ENCODE assay signal across 8 mouse cellular contexts in genomic region chr6:91410961-91411368, GRCm38 (mm10). TPM values are rescaled to one million over a fixed set of nuclear protein-coding genes. Genes with fewer than 3 reads are reported as not detected.
DNase-seq lines count a peak whose midpoint lies in the region; ATAC-seq and TF ChIP-seq lines count a peak whose summit lies in the region.

Wnt7a (minus strand) TSS chr6:91411363.

- peaks cover 20% of the 10 kb centered on the region for H3K4me1 ChIP-seq in megakaryocyte, embryonic 14.5 days
- H3K4me1 ChIP-seq in forebrain, postnatal 0 days (ENCODE audit: insufficient read depth), result no peaks in the 10 kb centered on the region

- peak within 1 kb of the TSS; percentile 77 for H3K9ac ChIP-seq in forebrain, postnatal 0 days

- peak; percentile 24 for DNase-seq in adrenal gland, adult 2 months
- no peak for DNase-seq in adrenal gland, postnatal 14 days
- DNase-seq in forebrain, postnatal 0 days, result no peak
- peak in 1 of 2 experiments; percentile 31 for DNase-seq in left cerebral cortex, adult 8-10 months (ENCODE audit: low spot score in 2 of 2)
- DNase-seq in naive thymus-derived CD4-positive, alpha-beta T cell, adult 2 months (ENCODE audit: low read depth), result peak; percentile 3
- DNase-seq in gastrocnemius, adult 8-10 months (ENCODE audit: low spot score in 2 of 2), result no peak

- no peaks in the 10 kb centered on the region for H3K9me3 ChIP-seq in megakaryocyte, embryonic 14.5 days
- H3K9me3 ChIP-seq in forebrain, postnatal 0 days (ENCODE audit: low read length), result no peaks in the 10 kb centered on the region

- H3K36me3 ChIP-seq in megakaryocyte, embryonic 14.5 days (replicated peaks; ENCODE audit: low read length), result no peaks in the 10 kb centered on the region
- peaks cover 6% of the 10 kb centered on the region; the same call in 1 of the 2 replicates for H3K36me3 ChIP-seq in forebrain, postnatal 0 days (ENCODE audit: insufficient read depth)

- ATAC-seq in megakaryocyte, adult 5-6 weeks (ENCODE audit: poor library complexity, severe bottlenecking), result no peak
- peak; percentile 47 for ATAC-seq in forebrain, postnatal 0 days

- peaks cover 93% of the 10 kb centered on the region for H3K27me3 ChIP-seq in megakaryocyte, embryonic 14.5 days (replicated peaks)
- H3K27me3 ChIP-seq in forebrain, postnatal 0 days (ENCODE audit: insufficient read depth, low read length), result no peaks in the 10 kb centered on the region

- peak within 1 kb of the TSS; percentile 81 for H3K27ac ChIP-seq in forebrain, postnatal 0 days (ENCODE audit: low read depth, low read length)

- peak within 1 kb of the TSS; percentile 93 for H3K4me2 ChIP-seq in forebrain, postnatal 0 days (ENCODE audit: low read depth)

- WGBS in forebrain, postnatal 0 days, result 2% methylated on average over 49 of the region's 51 CpGs

- TF ChIP-seq CTCF in forebrain, postnatal 0 days (IDR thresholded peaks at IDR 0.05; ENCODE audit: low read depth), result no peak

- H3K4me3 ChIP-seq in megakaryocyte, embryonic 14.5 days (replicated peaks), result peak within 1 kb of the TSS; percentile 81
- peak within 1 kb of the TSS; percentile 80 for H3K4me3 ChIP-seq in forebrain, postnatal 0 days (ENCODE audit: low read depth, low read length)

RNA-seq across cellular contexts. Expression of gene Wnt7a, which starts in this region (rescaled TPM):
- not detected for total RNA-seq in adrenal gland, adult 2 months (2021)
- polyA plus RNA-seq in adrenal gland, adult 2 months (2012; rRNA removed), result not detected in 2 replicates
- not detected in 2 replicates for total RNA-seq in adrenal gland, postnatal 14 days (2021)
- polyA plus RNA-seq in megakaryocyte, embryonic 14.5 days (2012; ENCODE audit: insufficient read depth, low replicate concordance), result not detected in 2 replicates
- not detected in 2 replicates for total RNA-seq in megakaryocyte, adult 5-6 weeks (2015)
- total RNA-seq in megakaryocyte, adult 5-6 weeks (2017), result not detected in 2 replicates
- total RNA-seq in forebrain, postnatal 0 days (2014; rRNA removed), result 18.7 and 20.5 TPM in 2 replicates
- polyA plus RNA-seq in forebrain, postnatal 0 days (2015; fragmentation: Nextera tagmentation; extraction: Ambion mirVana), result 13.6 and 14.1 TPM in 2 replicates
- total RNA-seq in left cerebral cortex, adult 8-10 months (2022), result 10 to 100 TPM; 11.8 to 18.2 (median 15.8) TPM
- not detected for total RNA-seq in gastrocnemius, adult 8-10 months (2022)

Comparison
In these comparisons a context has a peak if more than half of its experiments do, and no peak if none do; other contexts are left out.
1. RNA of gene Wnt7a (total RNA-seq): 18.7 to 20.5 TPM in forebrain, postnatal 0 days and 11.8 to 18.2 TPM in left cerebral cortex, adult 8-10 months; not detected in adrenal gland, adult 2 months, not detected in adrenal gland, postnatal 14 days, not detected in megakaryocyte, adult 5-6 weeks and not detected in gastrocnemius, adult 8-10 months; every median in the first group is over 10 times any median in the second.
2. RNA of gene Wnt7a (polyA plus RNA-seq): 13.6 to 14.1 TPM in forebrain, postnatal 0 days; not detected in adrenal gland, adult 2 months and not detected in megakaryocyte, embryonic 14.5 days; every median in the first group is over 10 times any median in the second.
3. Peak in DNase-seq in adrenal gland, adult 2 months; RNA of the gene not detected or under 1 TPM.